Mouse (Mus musculus) retina, adult 2 months (tissue): Measurements from ENCODE around the gene Srgap3.
"Not testable (repeated sequence)": the region's sequence is repeated elsewhere in the genome, so short reads cannot be mapped to it uniquely, and the experiment has no call there.

Source experiments
- DNase-seq: peaks from one replicate; pipeline ENCODE4 v3.0.0-alpha.2; 2012; ENCODE audit warnings: low read depth, low spot score

Srgap3 gene

DNA sequence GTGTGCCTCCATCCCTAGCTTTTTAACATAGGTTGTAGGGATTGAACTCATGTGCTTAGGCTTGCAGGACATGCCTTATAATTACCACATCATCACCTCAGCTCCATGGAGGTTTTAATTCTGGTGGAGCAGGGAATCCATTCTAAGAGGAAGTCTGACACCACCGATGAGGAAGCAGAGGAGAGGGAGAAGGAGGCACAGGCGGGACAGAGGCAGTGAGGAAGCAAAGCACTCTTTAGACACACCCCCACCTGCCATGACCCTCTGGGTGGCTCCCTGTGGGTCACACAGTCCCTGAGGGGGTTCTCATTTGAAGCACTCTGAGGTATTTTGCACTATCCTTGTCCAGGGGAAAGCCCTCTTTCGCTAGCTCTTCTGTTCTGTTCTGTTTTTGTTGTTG lies 194.5 kb downstream of the Srgap3 start:
- DNase-seq, result no peak

DNA sequence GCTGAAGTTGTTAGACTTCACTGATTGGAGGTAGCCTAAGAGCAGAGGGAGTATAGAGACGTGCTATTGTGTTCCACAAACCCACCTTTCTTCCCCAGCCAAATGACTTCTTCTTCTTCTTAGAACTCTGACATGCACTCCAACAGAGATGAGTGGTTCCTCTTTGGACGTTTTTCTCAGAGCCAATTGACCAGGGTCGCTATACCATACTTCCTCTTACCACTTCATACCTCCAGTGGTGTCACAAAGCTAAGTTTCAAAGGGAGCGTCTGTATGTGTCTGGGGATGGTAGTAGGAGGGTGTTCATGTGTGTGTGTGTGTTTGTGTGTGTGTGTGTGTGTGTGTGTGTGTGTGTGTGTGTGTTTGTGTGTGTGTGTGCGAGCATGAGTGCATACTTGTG lies 195.1 kb downstream of the Srgap3 start:
- DNase-seq, result no peak

DNA sequence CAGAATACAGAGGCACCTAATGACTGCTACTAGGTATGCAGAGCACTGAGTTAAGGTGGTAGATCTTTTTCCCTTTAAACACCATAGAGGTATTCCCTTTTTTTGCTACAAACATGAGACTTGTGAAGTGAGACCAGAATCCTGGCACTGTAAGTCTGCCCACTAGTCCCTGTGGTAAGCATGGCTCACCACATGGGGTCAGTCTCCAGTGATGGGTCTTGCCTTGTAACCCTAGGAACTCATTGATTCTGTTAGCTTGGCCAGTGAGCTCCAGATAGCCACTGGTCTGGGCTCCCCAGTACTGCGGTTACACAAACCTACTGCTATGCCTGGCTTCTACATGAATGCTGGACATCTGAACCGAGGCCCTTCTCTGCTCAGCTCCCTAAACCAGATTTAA lies 204.8 kb downstream of the Srgap3 start:
- DNase-seq, result no peak

DNA sequence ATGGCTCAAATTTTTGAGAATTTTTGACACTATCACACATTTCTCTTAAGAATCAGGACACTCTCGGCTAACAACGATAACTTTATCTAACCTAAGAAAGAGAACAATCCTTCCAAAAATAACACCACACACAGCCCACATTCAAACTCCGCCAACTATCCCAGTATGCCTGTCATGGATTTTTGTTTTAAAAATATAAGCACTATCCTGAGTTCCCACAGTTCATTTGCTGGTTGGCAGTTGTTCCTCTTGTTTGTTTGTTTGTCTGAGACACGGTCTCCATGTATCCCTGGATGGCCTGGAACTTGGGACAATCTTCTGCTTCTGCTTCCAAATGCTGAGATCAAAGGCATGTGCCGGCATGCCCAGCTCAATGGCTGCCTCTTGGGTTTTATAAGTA lies 205.3 kb downstream of the Srgap3 start:
- DNase-seq, result no peak

DNA sequence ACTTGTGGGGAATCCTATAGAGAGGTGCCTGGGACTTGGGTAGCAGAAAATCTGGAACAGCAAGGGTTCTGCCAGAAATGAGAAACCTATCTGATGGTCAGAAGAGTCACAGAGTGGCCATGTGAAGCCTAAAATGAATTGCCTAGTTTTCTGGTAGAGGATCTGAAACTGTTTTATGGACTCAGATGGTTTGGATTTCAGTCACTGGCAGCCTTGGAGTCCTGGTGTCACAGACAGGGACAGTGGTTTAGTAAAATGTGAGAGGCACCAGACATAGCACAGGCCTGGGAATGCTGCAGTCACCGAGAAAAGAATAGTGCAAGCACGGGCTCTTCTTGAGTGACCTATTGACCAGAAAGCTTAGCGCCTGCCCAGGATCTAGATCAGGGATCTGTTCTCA lies 207.4 kb downstream of the Srgap3 start:
- no peak for DNase-seq

DNA sequence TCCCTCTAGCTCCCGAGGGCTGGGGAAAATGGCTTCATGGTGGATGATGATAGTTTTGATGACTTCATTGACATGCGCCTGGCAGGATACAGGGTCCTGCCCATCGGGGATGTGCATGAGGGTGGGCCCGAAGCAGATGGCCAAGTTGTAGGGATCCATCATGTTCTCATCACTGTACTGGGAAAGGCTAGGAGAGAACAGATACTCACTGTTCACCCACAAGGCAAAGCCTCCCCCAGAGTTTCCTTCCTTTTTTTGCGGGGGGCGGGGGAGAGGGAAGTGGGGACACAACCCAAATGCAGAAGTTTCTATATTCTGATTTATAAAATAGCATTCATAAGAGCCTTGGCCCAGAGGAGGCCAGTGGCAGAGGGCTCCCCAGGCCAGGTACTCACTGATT lies 208.1 kb downstream of the Srgap3 start:
- DNase-seq, result no peak

DNA sequence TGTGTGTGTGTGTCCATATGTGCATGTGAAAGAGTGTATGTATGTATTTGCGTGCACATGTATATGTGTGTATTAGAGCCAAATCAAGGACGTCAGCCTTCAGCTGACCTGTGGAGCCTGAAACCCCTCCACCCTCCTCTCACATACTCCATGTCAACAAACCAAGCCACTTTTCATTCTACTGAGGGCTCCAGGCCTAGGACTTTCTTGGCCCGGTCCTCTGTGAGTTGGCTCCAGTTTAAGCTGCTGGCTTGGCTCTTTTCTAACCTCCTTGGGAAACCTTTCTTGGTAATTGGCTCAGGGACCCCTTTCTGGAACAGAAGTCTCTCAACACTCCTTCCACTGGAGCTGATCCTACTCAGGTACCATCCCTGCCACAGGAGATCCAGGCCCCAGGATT lies 210.6 kb downstream of the Srgap3 start:
- DNase-seq, result no peak

DNA sequence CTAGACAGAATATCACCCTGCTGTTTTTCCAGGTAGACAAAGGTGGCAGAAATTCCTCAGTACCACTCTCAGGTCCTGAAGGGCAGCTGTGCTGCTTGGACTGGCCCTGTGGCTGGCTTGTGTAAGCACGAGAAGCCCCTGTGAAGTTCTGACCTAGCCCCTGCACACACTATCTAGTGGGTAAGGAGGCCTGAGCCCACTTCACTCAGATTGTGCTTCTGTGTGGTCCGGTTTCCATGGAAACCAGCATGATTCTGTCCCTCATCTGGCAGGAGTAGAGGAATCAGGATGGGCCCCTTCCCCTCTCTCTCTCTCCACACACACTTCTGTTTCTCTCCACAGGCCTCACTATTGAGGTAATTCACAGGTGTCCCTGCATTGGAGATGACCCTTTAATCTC lies 212.0 kb downstream of the Srgap3 start:
- no peak for DNase-seq

DNA sequence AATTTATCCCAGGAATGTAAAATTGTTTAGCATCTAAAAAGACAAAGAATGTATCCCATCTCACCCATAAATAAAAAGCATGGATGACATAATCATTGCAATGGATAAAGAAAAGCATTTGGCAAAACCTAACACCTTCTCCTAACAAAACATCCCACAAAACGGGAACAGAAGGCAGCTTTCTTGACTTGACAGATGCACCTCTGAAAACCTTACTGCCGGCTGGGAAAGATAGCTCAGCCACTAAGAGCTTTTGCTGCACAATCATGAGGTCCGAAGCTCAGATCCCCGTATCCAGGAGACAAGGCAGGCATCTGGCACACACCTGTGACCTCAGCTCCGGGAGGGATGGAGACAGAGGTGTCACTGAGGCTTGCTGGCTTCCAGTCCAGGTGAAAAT lies 213.1 kb downstream of the Srgap3 start:
- DNase-seq, result no peak

DNA sequence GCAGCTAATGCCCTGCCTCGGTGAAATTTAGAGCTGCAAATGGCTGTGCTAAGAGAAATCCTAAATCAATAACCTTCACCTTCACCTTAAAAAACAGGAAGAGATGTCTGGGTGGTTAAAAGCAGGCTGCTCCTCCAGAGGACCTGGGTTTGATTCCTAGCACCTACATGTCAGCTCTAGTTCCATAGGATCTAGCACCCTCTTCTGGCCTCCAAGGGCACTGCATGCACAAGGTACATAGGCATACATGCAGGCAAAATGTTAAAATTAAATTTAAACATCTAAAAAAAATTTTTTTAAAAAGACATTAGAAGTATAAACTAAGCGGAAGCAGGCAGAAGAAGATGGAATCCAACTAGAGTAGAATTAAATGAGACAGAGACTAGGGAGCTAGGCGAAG lies 214.6 kb downstream of the Srgap3 start:
- no peak for DNase-seq

DNA sequence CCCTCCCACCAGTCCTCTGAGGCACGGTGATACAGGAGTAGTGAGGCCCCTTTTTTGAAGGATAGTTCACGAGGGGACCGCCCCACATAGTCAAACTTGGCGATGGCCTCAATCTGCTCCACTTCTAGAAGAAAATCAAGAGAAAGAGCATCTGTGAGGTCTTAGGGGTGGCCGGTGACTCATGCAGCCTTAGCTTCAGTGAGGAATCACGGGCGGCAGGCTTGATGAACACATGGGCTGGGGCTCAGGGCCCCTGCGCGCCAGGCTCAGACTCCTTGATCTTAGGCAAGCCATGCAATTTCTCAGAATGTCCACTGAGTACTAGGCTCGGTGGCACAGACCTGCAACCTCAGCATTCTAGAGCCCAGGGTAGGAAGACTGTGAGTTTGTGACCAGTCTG lies 215.7 kb downstream of the Srgap3 start:
- DNase-seq, result no peak

DNA sequence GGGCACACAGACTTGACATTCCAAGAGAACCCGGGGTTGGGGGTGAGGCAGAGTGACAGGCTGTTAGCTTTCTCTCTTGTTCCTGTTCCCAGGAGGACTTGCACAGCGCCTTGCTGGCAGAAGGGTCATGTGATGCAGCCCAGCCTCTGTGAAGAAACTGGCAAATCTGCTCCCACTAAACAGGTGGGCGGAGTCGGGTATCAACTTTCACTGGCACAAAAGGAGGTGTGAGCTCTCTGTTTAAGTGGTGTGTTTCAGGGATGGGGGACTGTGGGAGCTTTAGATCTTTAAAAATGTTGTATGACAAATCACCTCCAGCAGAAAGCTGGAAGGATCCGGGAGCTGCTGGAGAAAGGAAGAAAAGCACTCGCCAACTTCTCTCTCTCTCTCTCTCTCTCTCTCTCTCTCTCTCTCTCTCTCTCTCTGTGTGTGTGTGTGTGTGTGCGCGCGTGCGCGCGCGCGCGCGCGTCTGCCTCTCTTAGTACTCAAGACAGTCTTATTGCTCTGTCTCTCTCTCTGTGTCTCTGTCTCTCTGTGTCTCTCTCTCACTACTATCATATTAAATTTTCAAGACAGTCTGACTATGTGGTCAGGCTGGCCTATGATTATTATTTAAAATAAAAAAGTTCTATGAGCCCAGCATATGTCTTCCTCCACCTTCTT lies 218.2 kb downstream of the Srgap3 start:
- DNase-seq, result no peak

DNA sequence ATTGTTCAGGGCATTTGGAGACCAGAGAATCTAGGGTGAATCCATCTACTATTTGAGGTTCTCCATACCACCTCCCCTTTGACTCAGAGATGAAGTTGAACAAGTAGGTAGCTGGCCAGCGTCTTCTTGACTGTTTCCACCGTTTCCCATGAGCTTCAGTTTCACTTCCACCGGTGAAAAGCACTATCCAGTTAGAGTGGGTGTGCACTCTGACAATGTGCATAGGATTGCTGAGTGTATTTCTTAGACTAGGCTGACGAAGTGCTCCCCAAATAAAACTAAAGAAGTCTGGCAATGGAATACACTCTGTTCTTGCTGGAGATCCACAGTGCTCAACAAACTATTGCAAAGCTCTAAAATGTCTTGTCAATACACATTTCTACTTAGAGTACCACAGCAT lies 221.6 kb downstream of the Srgap3 start:
- DNase-seq, result no peak

DNA sequence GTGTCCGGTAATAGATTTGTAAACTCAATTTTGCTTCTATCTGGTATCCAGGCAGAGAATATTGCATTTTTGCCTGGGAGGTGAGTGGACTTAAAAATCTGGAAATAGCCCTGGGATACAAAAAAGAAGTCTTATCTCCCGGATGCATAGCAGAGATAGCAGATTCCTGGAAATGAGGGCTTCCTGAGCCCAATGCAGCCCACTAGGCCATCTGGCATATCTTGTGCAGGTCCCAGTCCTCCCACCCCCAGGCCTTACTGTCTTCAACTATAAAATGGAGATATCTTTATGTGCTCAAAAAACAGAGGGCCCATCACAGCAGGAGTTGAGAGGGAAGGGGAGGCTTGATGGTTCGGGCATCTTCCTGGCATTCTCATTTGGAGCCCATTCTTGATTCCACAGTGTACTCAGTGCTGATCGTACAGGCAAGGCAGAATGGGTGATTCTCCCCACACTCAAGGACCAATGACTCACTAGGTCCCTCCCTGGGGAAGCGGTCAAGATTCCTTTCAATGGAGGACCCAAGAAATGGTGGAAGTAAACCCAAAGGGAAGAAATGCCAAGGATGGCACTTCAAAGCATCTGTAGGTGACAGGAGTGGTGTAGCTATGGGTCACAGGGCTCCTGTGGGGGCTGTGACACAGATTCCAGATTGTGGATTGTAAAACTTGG lies 226.5 kb downstream of the Srgap3 start:
- DNase-seq, result no peak

DNA sequence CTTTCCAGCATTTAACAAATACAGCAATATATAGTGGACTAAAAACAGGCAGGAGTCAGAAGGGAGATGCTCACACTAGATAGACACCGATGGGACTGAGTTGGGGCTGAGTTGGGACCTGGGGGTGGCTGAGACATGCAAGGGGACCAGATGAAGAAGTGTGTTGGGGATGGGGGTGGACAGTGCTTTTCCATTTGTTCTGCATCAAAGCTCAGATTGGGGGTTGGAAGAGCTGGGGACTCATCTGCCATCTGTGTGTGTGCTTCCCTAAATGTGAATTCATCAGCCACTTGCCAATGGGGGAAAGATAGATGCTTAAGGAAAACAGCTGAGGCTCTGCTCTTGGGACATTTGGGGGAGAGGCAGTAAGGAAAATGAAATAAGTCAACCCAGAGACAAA lies 227.1 kb downstream of the Srgap3 start:
- DNase-seq, result no peak

DNA sequence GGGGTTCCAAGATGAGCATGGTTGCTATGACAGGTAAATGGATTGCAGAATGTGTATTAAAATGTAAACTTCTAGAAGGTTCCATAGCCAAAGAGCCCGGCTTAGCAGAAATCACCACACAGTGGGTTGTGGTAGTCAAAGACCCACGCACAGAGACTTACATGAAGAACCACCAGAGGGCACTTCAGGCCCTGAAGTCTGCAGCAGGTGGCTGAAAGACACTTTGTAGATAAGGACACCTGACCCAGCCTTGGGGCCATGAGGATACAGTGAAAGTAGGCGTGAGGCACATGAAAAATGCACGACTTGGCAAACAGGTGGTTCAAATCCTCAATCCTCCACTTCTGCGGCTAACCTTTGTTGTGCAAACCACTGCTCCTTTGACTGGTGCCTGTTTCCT lies 229.9 kb downstream of the Srgap3 start:
- DNase-seq, result no peak

DNA sequence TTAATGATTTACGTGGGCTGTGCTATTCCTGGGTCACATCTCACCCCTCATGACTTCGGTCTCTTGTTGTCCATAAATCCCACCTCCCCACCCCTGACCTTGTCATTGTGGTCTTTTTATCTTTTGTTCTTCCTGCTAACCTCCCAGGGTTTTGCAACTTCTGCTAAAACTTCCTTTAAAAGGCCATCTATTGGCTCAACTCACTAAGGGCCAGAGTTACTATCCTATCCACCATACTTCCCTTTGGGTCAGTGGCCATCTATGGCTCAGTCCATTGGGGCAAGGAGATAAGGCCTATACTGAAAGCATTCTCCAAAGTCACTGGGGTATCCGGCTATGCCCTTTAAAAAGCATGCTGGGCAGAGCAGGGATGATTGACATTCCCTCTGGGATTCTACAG lies 233.1 kb downstream of the Srgap3 start:
- no peak for DNase-seq

DNA sequence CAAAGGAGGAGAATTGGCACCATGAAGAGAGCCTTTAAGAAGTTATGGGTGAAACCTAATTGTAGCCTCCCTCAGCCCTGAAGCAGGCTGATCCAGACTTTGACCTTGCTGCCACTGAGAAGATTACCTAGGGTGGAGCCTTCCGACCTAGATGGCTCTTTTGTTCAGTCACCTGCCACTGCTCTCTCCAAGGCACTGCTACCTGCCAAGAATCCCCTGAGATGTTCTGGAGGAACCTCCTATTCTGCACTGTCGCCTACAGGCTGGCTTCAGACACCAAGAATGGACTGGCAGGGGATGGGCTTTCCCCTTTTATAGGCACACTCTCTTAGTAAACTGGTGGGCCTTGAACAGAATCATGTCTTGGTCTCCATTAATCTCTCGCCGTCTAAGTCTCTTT lies 244.8 kb downstream of the Srgap3 start:
- DNase-seq, result not testable (repeated sequence)

DNA sequence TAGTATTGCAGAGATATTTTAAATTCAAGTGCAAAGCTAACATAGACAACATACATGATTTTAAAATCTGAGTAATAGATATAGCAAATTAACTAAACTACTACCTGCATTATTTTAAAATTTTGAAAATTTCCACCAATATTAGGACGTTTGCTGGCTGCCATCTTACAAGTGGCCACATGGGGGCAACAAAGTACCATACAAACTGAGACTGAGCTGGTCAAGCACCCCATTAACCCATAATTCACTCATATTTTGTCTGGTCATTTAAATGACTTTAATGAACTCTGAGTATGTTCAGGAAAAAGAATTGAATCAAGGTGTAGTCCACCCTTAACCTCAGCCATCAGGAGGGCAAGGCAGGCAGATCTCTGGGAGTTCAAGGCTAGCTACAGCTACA lies 246.7 kb downstream of the Srgap3 start:
- DNase-seq, result no peak

DNA sequence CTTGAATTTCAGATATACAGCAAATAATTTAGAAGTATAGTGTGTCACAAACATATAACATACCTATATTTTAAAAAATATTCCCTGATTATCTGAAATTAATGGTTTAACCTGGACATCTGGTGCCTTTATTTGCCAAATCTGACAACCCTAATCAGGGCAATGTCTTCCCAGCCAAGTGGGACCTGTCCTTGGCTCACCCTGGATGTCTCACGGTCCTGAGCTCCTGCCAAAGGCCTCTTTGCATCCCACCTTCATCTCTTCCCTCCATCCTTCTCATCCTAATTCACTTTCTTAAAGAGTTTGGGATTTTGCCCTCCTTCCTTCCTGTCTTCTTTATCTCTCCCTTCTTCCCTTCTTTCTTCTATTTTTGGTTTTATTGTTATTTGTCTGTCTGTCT lies 248.0 kb downstream of the Srgap3 start:
- DNase-seq, result no peak

DNA sequence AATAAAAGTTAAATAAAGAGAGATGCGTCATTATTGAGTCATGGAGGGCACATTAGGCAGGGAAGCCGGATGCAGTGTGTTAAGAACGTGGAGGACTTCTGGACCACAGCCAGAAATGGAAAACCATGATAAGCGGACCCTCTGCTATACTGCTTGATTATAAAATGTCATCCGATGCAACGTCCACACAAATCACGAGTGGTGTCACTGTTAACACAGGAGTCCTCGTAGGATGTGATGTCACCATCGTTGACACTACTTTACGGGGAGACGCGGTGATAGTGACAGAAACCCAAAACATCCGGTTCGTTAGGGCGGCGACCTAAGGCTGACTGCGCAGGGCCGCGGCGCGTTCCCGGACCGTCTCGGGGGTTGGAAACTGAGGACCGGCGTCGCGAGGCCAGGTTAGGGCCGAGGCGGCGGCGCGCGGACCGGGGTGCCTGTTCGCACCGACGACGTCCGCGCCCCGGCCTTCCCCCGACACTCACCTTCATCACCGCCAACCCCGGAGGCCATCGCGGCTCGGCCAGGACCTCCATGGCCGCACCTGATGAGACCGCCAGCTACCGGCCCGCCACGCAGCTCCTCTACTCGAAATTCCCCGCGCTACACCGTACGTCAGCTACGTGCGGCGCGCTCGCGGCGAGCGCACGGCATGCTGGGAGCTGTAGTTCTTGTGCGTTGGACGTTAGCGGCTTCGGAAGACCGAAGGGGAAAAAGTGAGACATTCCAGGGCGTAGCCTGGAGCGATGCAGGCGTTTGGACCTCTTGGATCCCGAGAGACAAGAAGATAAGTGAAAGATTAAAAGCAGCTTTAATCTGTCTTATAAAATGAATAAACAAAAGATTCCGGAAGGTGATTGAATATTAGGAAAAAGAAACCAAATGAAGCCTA lies 250.8 kb downstream of the Srgap3 start, which contains the start of gene Rad18:
Rad18 (minus strand) TSS at position 631 of the 895 bp plus-strand sequence.
- peak; percentile 69 for DNase-seq

DNA sequence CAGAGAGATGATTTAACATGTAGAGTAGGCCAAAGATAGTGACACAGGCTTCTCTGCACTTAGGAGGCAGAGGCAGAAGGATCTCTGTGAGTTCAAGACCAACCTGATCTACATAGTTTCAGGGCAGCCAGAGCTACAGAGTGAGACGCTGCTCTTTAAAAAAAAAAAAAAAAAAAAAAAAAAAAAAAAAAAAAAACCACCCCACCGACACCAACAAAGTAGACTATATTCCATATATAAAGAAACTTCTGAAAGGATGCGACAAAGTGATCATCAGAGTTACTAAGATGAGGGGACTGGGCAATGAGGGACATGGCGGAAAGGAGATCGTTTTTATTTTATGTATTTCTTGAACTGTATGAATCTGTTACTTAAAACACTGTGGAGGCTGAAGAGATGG lies 252.6 kb downstream of the Srgap3 start:
- no peak for DNase-seq

DNA sequence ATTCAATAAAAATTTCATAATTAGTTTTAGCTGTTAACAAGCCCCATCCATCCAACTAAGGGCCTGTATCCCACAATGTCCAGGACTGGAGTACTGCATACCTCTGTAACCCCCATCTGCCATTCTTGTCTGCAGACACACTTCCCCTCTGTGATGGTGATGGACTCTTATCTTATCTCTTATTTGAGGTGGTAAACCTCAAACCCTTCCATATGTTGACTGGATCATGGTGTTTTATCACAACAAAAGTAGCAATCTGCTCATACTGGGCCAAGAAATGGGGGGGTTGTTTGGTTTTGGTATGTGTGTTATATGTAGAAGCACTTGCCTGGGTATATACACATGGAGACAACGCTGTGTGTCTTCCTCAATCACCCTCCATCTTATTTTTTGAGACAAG lies 255.5 kb downstream of the Srgap3 start:
- no peak for DNase-seq
